Mouse (Mus musculus) kidney, adult 2 months (tissue): ENCODE results near the gene Ubn1.

Experiments used
- CTCF ChIP-seq: fragments of 200-500 bp; conservative IDR thresholded peaks from 2 replicates; pipeline ENCODE4 v1.5.1; 2011; ENCODE audit warnings: low read depth, mild to moderate bottlenecking, control low read depth, low read length, moderate library complexity, mixed read lengths; ENCODE audit not compliant: insufficient read depth, insufficient read length
- POLR2A ChIP-seq: fragments of 200-500 bp; IDR thresholded peaks from one replicate; pipeline ENCODE4 v1.6.1; 2011; ENCODE audit warnings: low read depth, low read length, control low read depth

GRCm38 (mm10) chr16:5074341-5074740 lies 24.5 kb downstream of the Ubn1 start:
- TF ChIP-seq CTCF (no peak), POLR2A (no peak)
